ENCODE assay signal across 28 mouse cellular contexts in genomic region chr15:70842606-70843005, GRCm38 (mm10).
"Had no signal": no experiment of that assay in that cellular context is flagged by ENCODE, and none has a peak within 500 bp of the region (broad histone marks: within the 10 kb centered on the region; RNA-seq: fewer than 3 reads in every experiment).

No protein-coding gene starts in this region.

- H3K9ac ChIP-seq: heart, embryonic 12.5 days; hindbrain, embryonic 12.5 days; hindbrain, embryonic 14.5 days; intestine, embryonic 15.5 days; limb, embryonic 13.5 days; limb, embryonic 15.5 days; liver, embryonic 13.5 days; liver, embryonic 15.5 days; liver, postnatal 0 days had no signal

- H3K4me1 ChIP-seq: heart, embryonic 10.5 days; heart, embryonic 12.5 days; hindbrain, embryonic 10.5 days; hindbrain, embryonic 12.5 days; intestine, embryonic 15.5 days; limb, embryonic 13.5 days; limb, embryonic 15.5 days; liver, embryonic 13.5 days; liver, embryonic 15.5 days had no signal

- H3K27me3 ChIP-seq: heart, embryonic 12.5 days; hindbrain, embryonic 12.5 days; intestine, embryonic 15.5 days; limb, embryonic 13.5 days; limb, embryonic 15.5 days; liver, embryonic 13.5 days; liver, embryonic 15.5 days had no signal

- H3K36me3 ChIP-seq: heart, embryonic 10.5 days; heart, embryonic 12.5 days; hindbrain, embryonic 10.5 days; hindbrain, embryonic 12.5 days; intestine, embryonic 15.5 days; limb, embryonic 13.5 days; limb, embryonic 15.5 days; liver, embryonic 13.5 days; liver, embryonic 15.5 days had no signal

- H3K4me2 ChIP-seq: heart, embryonic 12.5 days; hindbrain, embryonic 12.5 days; hindbrain, embryonic 14.5 days; intestine, embryonic 15.5 days; limb, embryonic 13.5 days; limb, embryonic 15.5 days; liver, embryonic 13.5 days; liver, embryonic 15.5 days had no signal

- H3K9me3 ChIP-seq: heart, embryonic 10.5 days; heart, embryonic 12.5 days; hindbrain, embryonic 10.5 days; hindbrain, embryonic 12.5 days; intestine, embryonic 15.5 days; limb, embryonic 13.5 days; limb, embryonic 15.5 days; liver, embryonic 13.5 days; liver, embryonic 15.5 days had no signal

- DNase-seq: gastrocnemius, adult 2 months; gastrocnemius, postnatal 10 days; gastrocnemius, postnatal 25 days; heart, adult 18-20 months; heart, postnatal 10 days; heart, postnatal 4 days; kidney, adult 18-20 months; kidney, adult 8-10 months; kidney, postnatal 10 days; kidney, postnatal 25 days; kidney, postnatal 4 days; layer of hippocampus, adult 9-11 months; layer of hippocampus, postnatal 36 days; left cerebral cortex, postnatal 4 days; liver, embryonic 13.5 days; liver, postnatal 0 days had no signal

- ATAC-seq: hindbrain, embryonic 16.5 days; inflammation-experienced regulatory T-cells, adult 6 months; intestine, embryonic 15.5 days; intestine, postnatal 0 days; liver, postnatal 0 days had no signal

- H3K27ac ChIP-seq: gastrocnemius, adult 2 months; heart, embryonic 10.5 days; hindbrain, embryonic 10.5 days; hindbrain, embryonic 12.5 days; hindbrain, embryonic 14.5 days; intestine, embryonic 15.5 days; limb, embryonic 13.5 days; limb, embryonic 15.5 days; liver, embryonic 13.5 days; liver, embryonic 15.5 days had no signal

- H3K4me3 ChIP-seq: gastrocnemius, adult 2 months; heart, embryonic 10.5 days; heart, embryonic 12.5 days; hindbrain, embryonic 10.5 days; hindbrain, embryonic 12.5 days; intestine, embryonic 15.5 days; limb, embryonic 13.5 days; limb, embryonic 15.5 days; liver, embryonic 13.5 days; liver, embryonic 15.5 days had no signal
